Mouse (Mus musculus) myocyte (in vitro differentiated cells): Measurements from ENCODE around the gene Polr3g.

ENCODE experiments used
- CEBPB ChIP-seq: IDR thresholded peaks from 2 replicates; pipeline ENCODE4 v1.6.1; 2011; ENCODE audit warnings: mild to moderate bottlenecking, moderate library complexity; ENCODE audit not compliant: poor library complexity, insufficient read depth, severe bottlenecking
- E2F4 ChIP-seq: IDR thresholded peaks from one replicate; pipeline ENCODE4 v1.6.1; 2011; ENCODE audit warnings: mild to moderate bottlenecking, control low read depth, moderate library complexity; ENCODE audit not compliant: insufficient read depth
- MAX ChIP-seq: IDR thresholded peaks from one replicate; pipeline ENCODE4 v1.6.1; 2011; ENCODE audit warnings: low read depth, mild to moderate bottlenecking, control low read depth
- MYOD1 ChIP-seq, 3 experiments: IDR thresholded peaks; one replicate each; pipeline ENCODE4 v1.6.1; 2011; ENCODE audit warnings: control low read depth in 2 of 3, low read depth in 2 of 3, mild to moderate bottlenecking in 2 of 3, moderate library complexity in 1 of 3; ENCODE audit not compliant: insufficient read length in 2 of 3, control insufficient read depth in 1 of 3
- MYOG ChIP-seq, 3 experiments: IDR thresholded peaks; one replicate each; pipeline ENCODE4 v1.6.1; 2011; ENCODE audit warnings: control low read depth in 2 of 3, low read depth in 2 of 3, mild to moderate bottlenecking in 2 of 3; ENCODE audit not compliant: insufficient read length in 2 of 3, control insufficient read depth in 1 of 3, insufficient read depth in 1 of 3
- POLR2A ChIP-seq: IDR thresholded peaks from one replicate; pipeline ENCODE4 v1.6.1; 2011; ENCODE audit warnings: low read depth, mild to moderate bottlenecking, control low read depth, moderate library complexity; ENCODE audit not compliant: insufficient read length
- POLR2AphosphoS2 ChIP-seq: IDR thresholded peaks from one replicate; pipeline ENCODE4 v1.6.1; 2011; ENCODE audit warnings: low read depth, control low read depth; ENCODE audit not compliant: insufficient read length
- REST ChIP-seq: IDR thresholded peaks from one replicate; pipeline ENCODE4 v1.6.1; 2011; ENCODE audit warnings: mild to moderate bottlenecking, control low read depth, moderate library complexity; ENCODE audit not compliant: insufficient read depth, insufficient read length
- SRF ChIP-seq: IDR thresholded peaks from one replicate; pipeline ENCODE4 v1.6.1; 2011; ENCODE audit warnings: low read depth; ENCODE audit not compliant: control insufficient read depth, insufficient read length
- TCF12 ChIP-seq: IDR thresholded peaks from one replicate; pipeline ENCODE4 v1.6.1; 2011; ENCODE audit warnings: mild to moderate bottlenecking, control low read depth; ENCODE audit not compliant: poor library complexity, insufficient read depth, severe bottlenecking
- TCF3 ChIP-seq: IDR thresholded peaks from one replicate; pipeline ENCODE4 v1.6.1; 2011; ENCODE audit warnings: low read depth, control low read depth; ENCODE audit not compliant: insufficient read length
- USF1 ChIP-seq: IDR thresholded peaks from one replicate; pipeline ENCODE4 v1.6.1; 2011; ENCODE audit warnings: low read depth, mild to moderate bottlenecking, control low read depth, moderate library complexity

- TF ChIP-seq CEBPB = no peak
- no peak for TF ChIP-seq POLR2AphosphoS2
- TF ChIP-seq MYOD1 (IDR thresholded peaks at IDR 0.05; ENCODE audit: control insufficient read depth in 1 of 3, insufficient read length in 2 of 3, low read depth in 2 of 3) = no peak
- no peak for TF ChIP-seq POLR2A
- no peak for TF ChIP-seq TCF12
- TF ChIP-seq USF1 = no peak
- no peak for TF ChIP-seq MAX
- TF ChIP-seq MYOG (IDR thresholded peaks at IDR 0.05; ENCODE audit: control insufficient read depth in 1 of 3, insufficient read depth in 1 of 3, insufficient read length in 2 of 3, low read depth in 2 of 3) = no peak
- no peak for TF ChIP-seq TCF3
- no peak for TF ChIP-seq E2F4
- TF ChIP-seq REST = no peak
- no peak for TF ChIP-seq SRF
Observed at GRCm38 (mm10) chr13:81630566-81630965, 80.2 kb downstream of the Polr3g start.
